Mouse (Mus musculus): ENCODE data around the gene Ccdc54.

DNA sequence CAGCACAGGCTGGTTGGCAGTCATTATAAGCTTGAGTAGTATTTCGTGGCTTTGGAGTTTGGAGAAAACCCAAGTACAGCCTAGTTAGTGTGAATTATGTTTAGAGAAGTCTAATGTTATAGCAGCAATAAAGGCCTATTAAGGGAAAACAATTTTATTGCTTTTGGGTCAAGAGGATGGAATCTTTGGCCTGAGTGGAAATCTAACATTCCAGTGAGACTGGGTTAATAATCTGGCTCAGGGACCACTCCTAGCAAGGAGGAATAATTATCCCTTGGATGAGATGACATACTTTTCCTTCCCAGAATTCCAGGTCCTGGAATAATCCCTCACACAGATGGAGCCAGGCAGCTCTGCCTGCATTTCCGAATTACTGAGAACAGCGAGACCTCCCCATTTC, 11.0 kb upstream of the Ccdc54 start:
- TF ChIP-seq POLR2A (IDR thresholded peaks at IDR 0.05; ENCODE audit: insufficient read length, low read depth) (no peak), CEBPB (IDR thresholded peaks at IDR 0.05; ENCODE audit: insufficient read depth, poor library complexity, severe bottlenecking) (no peak), MYOG (IDR thresholded peaks at IDR 0.05; ENCODE audit: control insufficient read depth in 1 of 3, insufficient read depth in 1 of 3, insufficient read length in 2 of 3, low read depth in 2 of 3) (no peak), USF1 (IDR thresholded peaks at IDR 0.05; ENCODE audit: low read depth) (no peak), TCF12 (IDR thresholded peaks at IDR 0.05; ENCODE audit: insufficient read depth, poor library complexity, severe bottlenecking) (no peak), E2F4 (IDR thresholded peaks at IDR 0.05; ENCODE audit: insufficient read depth) (no peak)
